Mouse (Mus musculus): ENCODE measurements around the gene Slc25a16.
"Not testable (repeated sequence)": the region's sequence is repeated elsewhere in the genome, so short reads cannot be mapped to it uniquely, and the experiment has no call there.

The Slc25a16 gene

DNA sequence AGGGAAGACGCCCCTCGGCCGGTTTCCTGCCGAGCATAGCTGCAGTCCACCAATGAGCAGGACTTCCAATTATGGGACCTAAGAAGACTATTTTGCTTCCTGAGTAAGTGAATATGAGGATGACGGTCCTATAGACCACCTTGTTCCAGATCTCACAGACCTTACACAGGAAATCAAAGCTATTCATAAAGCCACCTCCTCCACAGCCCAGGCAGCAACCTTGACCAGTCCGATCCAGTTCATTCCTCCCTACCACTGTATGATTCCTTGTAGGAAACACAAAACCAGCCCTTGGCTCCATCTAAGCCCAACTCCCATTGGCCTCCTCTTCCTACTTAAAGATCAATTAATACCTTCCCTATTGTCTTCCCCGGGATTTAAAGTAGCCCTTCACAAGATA is 14.1 kb upstream of the Slc25a16 start:
- DNase-seq: no peak

DNA sequence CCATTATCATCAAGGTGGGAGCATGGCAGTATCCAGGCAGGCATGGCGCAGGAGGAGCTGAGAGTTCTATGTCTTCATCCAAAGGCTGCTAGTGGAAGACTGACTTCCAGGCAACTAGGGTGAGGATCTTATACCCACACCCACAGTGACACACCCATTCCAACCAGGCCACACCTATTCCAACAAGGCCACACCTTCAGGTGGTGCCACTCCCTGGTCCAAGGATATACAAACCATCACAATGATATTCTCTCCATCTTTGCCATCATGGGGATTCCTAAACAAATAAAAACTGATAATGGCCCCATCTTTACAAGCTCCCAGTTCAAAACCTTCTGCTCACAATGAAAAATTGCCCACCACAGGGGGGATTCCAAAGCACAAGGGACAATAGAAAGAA is 11.5 kb upstream of the Slc25a16 start, which contains the start of gene Tet1:
Gene Tet1, minus strand, starts transcription at position 101 of the 400 bp plus-strand sequence.
- not testable (repeated sequence) for DNase-seq

DNA sequence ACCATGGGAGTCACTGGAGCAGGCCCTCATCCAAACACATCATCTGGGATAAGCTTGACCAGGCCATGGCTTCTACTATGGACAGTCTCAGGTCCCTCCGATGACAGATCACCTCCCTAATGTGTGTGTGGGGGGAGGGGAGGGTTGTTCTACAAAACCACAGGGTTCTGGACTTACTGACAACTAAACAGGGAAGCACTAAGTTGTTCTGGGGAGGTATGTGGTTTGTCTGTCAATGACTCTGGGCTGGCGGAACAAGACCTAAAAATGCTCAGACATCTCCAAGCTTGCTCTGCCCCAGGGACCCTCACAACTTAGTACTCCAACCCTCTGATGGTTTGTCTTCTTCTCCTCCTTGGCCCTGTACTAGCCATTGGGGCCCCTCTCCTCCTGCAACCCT is 9.3 kb upstream of the Slc25a16 start:
- DNase-seq: no peak

DNA sequence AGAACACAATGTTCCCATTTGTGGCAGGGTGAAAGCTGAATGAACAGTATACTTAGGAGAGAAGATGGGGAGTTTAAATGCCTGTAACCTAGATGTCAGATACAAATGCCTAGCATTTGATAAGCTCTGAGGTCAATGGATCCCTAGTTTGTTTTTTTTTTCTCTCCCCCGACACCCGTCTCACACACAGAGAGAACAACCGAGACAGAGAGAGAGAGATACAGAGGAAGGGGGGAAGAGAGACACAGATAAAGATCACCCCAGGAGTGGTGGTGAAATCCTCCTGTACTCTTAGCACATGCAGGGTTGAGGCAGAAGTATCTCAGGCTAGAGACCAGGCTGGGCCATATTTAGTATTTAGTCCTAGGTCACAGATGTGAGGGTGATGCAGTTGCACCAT is 1.4 kb upstream of the Slc25a16 start:
- DNase-seq: no peak

DNA sequence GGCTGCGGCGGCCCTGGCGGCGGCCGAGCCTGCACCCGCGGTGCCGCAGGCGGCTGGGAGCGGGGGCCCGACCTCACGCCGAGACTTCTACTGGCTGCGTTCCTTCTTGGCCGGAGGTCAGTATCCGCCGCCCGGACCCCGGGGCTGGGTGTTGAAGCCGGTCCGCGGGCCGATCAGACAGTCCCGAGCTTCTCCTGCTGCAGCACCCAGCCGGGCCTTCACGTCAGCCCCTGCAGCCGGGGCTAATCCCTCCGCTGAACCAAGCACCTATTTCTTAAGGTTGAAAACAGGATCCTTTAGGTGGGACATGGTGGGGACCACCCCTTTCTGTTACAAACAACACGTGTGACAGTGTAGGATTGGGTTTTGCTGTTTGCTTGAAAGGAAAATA is 328 bp downstream of the Slc25a16 start:
- DNase-seq: no peak

DNA sequence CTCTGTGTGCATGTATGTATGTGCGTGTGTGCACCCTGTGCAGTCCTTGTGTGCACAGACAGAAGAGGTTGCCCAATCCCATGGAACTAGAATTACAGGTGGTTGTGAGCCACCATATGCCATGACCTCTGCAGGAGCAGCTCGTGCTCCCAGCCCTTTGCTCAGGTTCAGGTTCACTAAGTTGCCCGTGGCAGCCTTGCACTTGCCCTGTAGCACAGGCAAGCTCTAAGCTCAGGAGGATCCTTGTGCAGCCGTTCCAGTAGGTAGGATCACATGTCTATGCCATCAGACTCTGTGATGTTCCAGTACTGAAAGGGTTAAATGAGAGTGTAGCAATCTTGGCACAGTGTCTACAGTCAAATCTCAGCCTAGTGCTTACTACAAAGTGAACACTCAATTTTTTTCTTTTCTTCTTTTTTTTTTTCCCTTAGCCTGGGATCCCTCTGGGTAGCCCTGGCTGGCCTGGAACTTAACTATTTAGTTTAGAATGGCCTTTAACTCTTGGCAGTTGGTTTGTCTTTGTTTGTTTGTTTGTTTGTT is 3.7 kb downstream of the Slc25a16 start:
- peak; percentile 81 for DNase-seq

DNA sequence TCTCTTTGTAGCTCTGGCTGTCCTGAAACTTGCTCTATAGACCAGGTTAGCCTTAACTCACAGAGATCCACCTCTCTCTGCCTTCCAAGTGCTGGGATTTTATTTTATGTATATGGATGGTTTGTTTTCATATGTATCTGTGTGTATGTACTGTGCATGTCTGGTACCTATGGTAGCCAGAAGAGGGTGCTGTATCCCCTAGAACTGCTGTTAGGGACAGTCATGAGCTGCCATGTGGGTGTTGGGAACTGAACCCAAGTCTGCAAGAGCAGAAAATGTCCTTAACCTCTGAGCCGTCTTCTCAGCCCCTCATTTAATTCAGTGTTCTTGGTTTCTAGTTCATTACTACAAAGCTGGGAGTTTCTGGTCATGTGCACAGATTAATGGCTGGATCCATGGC is 11.9 kb downstream of the Slc25a16 start:
- DNase-seq: no peak

DNA sequence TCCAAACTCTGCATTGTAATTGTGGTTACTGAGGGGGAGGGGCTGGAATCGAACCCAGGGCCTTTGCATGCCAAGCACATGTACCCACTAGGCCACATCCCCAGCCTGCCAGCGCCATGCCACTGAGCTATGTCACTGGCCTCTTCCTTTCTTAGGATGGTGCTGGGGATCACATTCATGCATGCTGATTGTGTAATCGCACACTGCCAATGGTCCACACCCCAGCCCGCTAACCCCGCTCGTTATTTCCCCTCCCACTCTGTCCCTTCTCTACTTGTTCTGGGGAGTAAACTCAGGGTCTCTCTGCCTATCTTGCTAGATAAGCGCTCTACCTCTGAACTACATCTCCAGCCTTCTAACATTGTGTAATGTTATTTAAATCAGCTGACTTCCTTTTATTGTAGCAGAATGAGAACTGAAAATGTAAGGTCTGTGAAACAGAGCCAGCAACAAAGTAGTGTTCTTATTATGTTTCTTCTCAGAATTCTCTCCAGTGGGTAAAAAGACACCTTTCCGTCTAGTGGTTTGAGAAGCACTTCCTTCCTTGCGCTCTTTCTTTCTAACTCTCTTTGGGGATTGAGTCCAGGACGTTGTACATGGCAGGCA is 24.6 kb downstream of the Slc25a16 start:
- DNase-seq: no peak

DNA sequence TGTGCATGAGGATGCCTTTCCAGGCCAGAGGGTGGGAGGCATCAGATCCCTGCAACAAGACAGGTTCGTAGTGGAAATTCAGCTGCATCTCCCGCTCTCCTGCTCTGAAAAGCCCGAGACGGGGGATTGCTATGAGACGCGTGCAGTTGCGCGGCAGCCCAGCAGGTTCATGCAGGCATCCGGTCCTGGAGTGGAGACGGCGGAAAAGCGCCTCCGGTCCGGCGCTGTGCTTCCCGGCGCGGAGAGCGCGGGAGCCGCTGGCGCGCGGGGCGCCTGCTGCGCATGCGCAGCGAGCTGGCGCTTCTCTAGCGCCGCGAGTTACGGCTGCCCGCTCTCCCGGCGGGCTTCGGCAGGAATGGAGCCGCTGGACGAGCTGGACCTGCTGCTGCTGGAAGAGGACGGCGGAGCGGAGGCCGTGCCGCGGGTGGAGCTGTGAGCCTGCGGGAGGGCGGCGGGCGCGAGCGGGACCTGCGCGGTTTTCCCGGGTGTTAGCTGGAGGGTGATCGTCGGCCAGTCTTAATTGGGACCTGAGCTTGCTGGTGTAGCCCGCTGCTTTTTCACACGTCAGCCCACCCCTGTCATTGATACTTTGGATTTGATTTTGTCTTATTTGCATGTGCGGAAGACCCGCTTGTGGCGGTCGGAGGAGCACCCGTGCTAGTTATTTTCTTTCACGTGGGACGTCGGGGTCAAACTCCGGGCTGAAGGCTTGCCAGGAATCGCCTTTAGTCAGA is 26.5 kb downstream of the Slc25a16 start, which contains the start of gene Dna2:
Gene Dna2, plus strand, starts transcription at position 289 of the 734 bp plus-strand sequence.
- DNase-seq: peak; percentile 73

DNA sequence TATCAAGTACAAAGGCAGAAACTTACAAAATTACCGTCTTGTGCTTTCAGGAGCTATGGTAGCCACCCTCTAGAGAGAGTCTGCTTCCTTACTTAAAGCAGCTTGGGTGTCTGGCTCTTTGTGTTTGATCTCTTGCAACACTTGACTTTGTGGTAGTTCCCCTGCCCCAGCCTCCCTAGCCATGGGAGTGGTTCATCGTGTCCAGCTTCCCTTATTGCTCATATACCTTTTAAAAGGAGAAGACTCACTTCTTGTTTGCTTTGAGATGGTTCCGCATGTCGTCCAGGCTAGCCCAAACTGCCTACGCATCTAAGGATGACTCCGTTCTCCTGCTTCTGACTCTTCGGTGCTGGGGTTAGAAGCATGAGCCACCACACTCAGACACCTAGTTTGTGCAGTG is 28.1 kb downstream of the Slc25a16 start:
- DNase-seq: no peak

DNA sequence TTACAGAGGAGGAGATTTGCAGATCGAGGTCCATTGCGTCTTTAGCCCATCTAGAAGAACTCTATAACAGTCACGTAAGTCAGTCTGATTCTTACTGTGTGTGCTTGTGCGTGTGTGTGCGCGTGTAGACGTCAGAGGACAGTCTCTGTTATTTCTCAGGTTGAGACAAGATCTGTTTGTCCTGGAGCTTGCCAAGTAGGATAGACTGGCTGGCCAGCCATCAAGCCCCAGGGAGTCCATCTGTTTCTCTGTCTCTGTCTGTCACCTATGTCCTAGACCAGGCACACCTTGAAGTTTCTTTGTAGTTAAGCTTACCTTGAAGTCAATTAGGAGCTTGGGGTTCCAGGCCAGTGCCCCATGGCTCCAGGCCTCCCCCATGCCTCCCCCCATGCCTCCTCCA is 43.5 kb downstream of the Slc25a16 start:
- no peak for DNase-seq

DNA sequence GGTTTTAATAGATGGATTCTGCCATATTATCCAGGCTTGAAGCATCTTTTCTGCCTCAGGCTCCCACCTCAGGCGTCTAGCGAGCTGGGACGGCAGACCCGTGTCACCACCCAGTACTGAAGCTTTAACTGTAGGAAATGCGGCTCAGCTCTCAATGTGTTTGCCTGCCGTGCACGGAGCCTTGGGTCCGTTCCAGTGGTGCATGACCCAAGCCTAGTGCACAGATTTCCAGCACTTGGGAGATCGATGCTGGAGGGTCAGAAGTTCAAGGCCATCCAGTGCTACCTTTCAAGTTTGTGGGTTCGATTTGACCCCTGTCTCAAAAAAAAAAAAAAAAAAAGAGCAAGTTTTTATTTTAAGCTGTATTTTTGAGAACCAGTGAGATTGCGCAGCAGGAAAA is 45.4 kb downstream of the Slc25a16 start:
- DNase-seq: no peak

DNA sequence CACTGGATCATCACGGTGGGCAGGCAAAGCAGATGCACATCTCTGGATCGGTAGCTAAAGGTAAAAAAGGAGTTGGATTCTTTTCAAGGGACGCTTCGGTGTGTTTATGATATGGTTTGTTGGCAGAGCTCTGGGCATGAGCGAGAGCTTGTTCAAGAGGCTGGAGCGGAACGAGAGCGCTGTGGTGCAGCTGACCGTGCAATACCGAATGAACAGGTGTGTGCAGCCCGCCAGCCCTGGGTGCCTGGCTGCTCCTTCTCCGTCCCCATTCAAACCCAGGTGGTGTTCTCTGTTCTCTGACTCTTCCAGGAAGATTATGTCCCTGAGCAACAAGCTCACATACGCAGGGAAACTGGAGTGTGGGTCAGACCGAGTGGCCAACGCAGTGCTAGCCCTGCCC is 45.9 kb downstream of the Slc25a16 start:
- DNase-seq: peak; percentile 18

DNA sequence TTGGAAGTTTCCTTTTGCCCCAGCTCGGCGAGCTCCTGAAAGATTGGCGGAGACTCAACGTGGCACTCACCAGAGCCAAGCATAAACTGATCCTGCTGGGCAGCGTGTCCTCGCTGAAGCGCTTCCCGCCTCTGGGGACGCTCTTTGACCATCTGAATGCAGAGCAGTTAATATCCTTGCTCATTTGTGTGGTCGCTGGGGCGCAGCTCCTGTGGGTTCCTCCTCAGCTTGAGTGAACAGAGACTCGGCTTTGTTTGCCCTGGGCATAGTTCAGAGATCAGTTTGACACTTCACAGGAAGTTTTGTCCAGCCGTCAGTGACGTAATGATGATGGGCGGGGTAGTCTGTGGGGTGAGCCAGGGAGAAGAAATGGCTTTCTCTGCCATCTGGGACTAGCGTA is 51.4 kb downstream of the Slc25a16 start:
- peak; percentile 85 for DNase-seq

DNA sequence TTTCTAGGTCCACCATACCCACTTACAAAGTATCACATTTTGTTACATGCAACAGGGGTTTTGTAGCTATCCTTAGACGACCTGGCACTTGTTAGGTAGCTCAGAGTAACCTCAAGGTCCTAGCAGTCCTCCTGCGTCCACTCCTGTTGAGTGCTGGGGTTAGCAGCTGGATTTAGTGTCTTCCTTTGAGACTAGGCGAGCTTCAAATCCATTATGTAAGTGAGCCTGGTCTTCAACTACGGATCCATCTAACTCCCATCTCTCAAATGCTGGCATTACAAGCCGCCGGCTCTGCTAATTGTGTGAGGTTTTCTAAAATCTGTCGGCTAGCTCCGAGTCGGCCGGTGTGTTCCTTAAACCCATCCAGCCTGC is 59.2 kb downstream of the Slc25a16 start:
- no peak for DNase-seq

DNA sequence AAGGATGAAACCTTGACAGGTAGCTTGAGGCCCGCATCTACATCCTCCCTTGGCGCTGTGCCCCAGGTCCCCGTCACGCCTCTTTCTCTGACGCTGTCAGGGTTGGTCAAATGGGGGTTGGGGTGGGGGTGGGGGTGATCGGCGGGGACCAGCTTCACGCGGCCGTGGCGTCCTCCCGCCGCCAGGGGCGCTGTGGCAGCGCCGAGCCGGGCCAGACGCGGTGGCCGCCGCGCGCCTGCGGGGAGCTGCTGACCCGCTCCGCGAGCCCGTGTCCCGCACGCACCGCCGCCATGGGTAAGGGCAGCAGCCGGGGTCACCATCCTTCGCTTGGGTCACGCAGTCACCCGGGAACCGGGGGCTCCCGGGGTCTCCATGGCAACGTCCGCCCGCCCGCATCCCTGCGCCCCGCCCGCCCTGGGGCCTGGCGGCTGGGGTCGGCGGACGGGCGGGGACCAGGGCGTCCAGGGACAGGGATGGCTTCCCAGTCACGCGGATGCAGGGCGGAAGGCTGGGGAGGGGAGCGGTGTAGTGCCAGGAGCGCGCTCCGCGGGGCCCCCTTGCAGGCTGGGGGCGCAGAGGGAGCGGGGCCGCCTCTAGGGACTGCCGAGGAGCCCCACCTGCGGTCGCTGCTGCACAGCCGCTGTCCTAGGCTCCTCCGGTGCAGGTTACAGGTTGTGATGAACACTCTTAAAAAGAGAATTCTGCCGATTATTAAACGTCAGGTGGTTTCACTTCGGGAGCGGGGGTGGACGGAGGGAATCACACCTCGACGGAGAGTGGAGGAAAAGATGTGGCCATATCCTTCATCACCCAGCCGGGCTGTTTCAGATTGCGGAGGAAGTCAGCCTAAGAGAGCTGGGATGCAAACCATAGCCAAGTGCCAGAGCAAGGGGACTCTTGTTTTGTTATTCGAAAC is 59.9 kb downstream of the Slc25a16 start, which contains the start of gene Rufy2:
Gene Rufy2, plus strand, starts transcription at position 185 of the 916 bp plus-strand sequence.
- DNase-seq: peak; percentile 75

DNA sequence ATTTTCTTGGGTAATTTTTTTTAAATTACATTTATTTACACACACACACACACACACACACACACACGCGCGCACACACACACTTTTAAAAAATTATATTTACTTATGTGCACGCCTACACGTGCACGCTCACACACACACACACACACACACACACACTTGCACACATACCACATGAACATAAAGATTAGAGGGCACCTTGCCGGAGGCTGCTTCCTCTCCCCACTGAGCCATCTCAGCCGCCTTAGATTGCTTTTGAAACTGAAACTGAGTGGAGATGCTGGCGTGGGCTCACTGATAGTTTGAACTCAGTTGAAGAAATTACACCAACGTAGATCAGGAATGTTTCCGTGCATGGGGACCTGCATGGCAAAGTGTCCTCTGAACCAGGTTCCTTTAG is 63.6 kb downstream of the Slc25a16 start:
- DNase-seq: no peak

DNA sequence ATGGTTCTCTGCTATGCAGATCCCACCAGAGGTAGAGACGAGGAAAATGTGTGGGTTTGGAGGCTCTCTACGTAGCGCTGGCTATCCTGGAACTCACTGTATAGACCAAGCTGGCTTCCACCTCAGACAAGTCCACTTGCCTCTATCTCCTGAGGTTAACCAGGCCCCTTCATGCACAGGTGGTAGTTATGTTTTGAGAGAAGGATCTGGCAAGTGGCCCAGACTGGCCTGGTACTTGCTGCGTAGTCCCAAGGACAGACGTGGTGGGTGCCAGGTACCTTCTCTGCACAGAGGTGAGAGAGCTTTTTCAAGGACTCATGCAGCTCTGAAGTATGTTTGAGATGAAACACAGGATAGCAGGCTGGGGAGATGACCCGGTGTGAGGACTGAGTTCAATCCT is 64.1 kb downstream of the Slc25a16 start:
- DNase-seq: peak; percentile 24

DNA sequence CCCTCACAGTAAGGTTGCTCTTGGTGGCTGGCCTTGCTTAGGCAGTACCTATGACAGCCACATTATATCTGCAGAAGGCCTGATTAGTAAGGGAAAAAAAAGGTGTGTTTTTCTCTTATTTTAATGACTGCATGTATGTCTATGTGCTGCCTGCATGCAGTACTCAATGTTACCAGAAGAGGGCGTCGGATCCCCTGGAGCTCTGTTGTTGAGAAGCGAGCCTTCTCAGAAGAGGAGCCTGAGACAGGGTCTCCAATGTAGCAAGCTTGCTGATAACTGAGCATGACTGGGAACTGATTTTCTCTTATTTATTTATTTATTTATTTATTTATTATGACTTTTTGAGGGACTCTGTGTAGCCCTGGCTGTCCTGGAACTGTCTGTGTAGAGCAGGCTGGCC is 66.9 kb downstream of the Slc25a16 start:
- DNase-seq: no peak

DNA sequence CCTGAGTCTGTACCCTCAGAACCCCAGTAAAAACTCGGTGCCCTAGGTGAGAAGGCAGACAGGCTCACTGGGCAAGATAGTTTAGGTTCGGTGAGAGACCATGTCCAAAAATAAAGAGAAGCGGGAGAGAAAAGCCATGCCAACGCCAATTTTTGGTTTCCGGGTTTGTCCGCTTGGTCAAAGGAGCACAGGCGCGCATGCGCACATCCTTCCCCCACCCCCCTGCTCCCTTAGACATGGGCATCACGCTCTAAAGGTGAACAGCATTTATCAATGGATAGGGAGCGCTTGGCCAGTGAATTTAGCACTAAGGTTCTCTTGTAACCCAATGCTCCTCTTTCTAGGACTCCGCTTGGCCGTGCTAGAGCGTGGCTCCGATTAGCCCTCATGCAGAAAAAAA is 70.2 kb downstream of the Slc25a16 start:
- DNase-seq: no peak

DNA sequence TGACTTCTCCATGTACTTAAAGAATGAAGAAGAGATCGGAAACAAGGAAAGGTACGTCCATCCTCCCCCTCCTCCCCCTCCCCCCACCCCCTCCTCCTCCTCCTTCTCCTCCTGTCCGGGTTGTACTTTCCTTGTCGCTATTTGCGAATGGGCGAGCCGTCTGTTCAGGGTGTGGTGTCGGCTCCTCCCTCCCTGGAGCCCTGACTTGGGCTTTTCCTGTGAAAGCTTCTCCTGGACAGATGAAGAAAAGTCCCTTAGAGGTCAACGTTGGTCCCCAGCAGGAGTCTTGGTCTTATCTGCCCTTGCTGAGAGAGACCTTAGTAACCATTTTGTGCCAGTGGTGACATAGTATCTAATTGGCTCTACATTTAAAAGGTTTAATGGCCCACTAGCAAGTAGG is 73.6 kb downstream of the Slc25a16 start:
- no peak for DNase-seq
